Mouse (Mus musculus) cerebral cortex, adult 2 months (tissue): ENCODE data around the gene Rtf2.

ENCODE experiments used
- WGBS: fragments of 180-500 bp; shearing (Covaris S2); methylation state at CpG from one replicate; pipeline ENCODE4 v1.1.7; 2018; 5-methylcytosine and 5-hydroxymethylcytosine counted together

The Rtf2 gene

GRCm38 (mm10) chr2:172439843-172440639, at the start of gene Rtf2:
Rtf2 (plus strand) TSS chr2:172440556.
- 1% methylated on average over 35 of the region's 35 CpGs for WGBS

GRCm38 (mm10) chr2:172392041-172392521, 48.3 kb upstream of the Rtf2 start:
- WGBS = 35% methylated on average over 10 of the region's 10 CpGs

DNA sequence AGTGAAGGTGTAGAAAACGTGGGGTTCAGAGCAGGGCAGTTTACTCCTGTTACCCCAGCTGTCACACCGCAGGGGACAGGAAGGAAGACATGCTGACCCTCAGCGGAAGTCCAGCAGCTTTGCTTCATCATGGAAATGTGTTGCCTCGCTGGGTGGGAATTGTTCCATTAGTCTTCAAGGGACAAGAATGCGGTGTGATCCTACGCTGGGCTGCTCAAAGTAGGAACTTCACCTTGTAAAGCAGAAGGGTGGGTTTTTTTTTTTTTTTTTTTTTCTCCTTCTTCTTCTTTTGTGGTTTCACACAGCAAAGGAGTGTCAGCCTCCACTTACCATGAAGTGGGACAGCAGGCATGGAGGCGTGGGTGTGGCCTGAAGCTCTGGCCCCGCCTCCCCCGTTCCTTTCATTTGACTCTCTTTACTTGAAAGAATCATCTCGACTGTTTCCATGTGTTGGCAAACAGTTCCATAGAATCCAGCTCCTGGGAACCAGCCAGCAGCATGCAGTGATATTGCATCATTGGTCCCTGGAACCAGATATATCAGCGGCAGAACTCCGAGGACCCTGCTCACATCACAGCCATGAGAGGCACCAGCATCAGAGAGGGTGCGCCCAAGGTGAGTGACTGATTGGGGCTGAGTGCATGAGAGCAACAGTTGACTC, 46.8 kb upstream of the Rtf2 start, which contains the start of gene Cass4:
TSS of gene Cass4 (plus strand) at position 404 of the 661 bp plus-strand sequence.
- 46% methylated on average over 13 of the region's 13 CpGs for WGBS

DNA sequence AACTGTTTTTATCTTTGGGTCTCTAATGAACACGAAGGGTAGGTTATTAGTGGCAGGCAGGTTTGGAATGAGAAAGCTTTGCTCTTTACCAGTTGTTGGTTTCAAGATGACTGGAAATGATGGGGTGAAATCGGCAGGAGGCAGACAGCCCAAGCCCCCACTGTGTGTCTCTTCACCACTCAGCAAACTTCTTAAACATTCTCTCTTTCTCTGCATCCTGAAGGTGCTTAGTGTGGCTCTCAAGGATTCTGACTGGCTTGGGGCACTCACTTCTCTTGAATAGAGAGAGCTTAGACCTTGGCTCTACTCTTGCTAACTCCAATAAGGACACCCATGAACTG, 46.3 kb upstream of the Rtf2 start:
- WGBS = 89% methylated on average over 2 of the region's 2 CpGs

DNA sequence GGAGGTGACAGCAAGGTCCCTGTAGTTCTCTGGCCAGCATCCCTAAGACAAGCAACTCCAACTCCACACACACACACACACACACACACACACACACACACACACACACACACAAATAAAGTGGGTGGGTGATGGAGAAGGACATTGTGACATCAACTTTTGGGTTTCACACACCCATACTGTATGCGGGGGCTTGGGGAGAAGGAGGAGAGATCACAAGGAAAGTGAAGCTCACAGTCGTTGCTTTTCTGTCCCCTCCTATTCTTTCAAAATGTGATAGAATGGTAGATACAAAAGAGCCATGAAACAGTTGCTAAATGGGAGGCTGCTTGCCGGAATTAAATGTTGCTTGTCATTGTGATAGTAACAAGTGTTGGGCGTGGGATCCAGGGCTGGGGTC, 45.7 kb upstream of the Rtf2 start:
- WGBS = 80% methylated on average over 4 of the region's 4 CpGs

DNA sequence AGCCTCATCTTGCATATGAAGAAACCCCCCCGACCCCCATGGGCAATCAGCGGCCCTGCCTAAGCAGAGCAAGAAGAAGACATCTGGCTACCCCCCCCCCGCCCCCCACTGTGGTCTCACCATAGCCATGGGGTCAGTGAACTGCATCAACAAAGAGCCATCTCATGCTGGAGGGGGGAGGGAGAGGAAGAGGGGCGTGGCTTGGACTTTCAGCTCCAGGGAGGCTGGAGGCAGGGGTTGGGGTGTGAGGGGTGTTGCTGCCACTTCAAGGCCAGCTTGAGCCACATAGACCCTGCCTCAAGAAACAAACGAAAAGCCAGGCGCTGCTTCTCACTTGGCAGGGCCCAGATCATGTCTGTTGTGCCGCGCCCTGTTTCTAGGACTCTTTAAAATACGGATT, 44.4 kb upstream of the Rtf2 start:
- WGBS = 65% methylated on average over 9 of the region's 9 CpGs

GRCm38 (mm10) chr2:172399901-172400300, 40.5 kb upstream of the Rtf2 start:
- 23% methylated on average over 9 of the region's 9 CpGs for WGBS

DNA sequence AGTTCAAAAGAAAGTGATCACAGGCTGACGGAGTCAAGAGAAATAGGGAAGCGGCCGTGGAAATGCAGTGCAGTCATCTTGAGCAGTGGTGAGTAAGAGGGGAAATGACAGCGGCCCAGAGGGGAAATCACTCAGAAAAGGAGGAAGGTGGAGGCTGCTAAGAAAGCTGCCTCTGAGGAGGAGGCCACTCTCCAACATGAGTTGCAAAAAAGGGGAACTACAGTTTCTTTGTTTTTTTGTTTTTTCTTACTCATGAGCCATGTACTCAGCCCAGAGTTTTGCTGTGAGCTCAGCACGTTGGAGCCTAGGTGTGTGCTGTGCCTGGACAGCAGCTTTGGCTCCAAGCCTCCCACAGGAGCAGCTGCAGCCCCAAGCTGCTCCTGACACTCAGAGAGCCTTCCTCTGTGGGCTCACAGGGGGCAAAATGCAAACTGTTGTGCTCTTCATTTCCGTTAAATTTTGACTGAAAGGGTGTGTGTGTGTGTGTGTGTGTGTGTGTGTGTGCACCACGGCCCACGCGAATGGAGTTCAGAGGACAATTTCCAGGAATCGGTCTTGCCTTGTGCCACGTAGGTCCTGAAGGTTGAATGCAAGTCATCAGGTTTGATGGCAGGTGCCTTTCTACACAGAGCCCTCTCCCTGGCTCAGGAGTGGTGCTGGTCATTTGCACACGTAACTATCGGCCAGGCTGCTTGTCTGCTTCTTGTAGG, 39.1 kb upstream of the Rtf2 start:
- WGBS = 72% methylated on average over 13 of the region's 13 CpGs

GRCm38 (mm10) chr2:172404239-172404638, 36.1 kb upstream of the Rtf2 start:
- 63% methylated on average over 7 of the region's 7 CpGs for WGBS

DNA sequence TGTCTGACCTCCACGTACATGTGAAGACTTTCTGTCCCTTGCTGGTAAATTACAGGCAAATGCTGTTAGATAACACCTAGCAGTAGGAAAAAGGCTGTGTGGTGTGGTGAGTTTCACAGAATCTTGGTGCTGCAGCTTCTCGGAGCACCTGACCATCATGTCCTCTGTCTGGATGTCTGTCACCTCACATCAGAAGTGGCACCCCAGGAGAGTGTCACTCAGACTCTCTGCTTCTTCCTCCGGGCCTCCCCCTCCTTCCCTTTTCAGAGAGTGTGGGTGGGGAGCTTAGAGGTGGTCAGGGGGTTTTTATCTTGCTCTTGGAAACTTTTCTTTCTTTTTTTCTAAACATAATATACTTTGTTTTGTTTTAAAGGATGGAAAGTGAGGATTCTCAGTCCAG, 35.3 kb upstream of the Rtf2 start:
- WGBS = 85% methylated on average over 3 of the region's 3 CpGs

GRCm38 (mm10) chr2:172406173-172406572, 34.2 kb upstream of the Rtf2 start:
- WGBS = 83% methylated on average over 4 of the region's 4 CpGs

- WGBS = 87% methylated on average over 2 of the region's 2 CpGs
These were observed 32.9 kb upstream of the Rtf2 start for GRCm38 (mm10) chr2:172407499-172407898.

DNA sequence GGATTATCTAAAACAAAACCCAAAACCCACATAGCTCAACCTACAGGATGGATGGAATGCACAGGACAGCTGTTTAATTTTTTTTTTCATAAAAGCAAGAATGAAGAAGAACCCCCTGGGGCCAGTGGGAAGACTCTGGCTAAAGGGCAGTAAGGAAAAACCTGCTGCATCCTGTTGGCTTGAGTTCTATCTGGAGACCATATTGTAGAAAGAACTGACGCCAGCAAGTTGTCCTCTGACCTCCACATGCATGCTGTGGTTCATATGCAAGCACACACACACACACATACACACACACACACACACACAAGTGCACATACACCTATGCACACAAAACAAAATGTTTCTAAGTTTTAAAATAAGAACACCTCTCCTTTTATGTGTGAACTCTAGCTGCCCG, 29.7 kb upstream of the Rtf2 start:
- WGBS = 75% methylated on average over 2 of the region's 2 CpGs

DNA sequence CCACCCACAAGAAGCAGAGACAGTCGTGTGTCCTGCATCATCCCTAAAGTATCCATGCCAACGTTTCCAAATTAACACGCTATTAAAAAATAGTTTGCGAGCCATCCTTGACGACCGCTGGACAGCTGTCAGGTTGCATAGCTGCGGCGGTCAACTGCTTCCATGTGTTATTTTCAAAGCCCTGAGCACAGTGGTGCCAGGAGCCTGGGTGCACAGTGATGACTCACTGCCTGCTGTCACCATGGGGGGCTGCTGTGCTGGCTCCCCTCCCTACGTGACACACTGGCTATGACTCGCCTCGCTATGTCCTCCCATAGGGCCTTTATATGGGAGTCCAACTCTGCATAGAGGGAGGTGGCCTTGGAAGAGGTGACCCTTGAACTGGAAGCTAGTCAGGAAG, 29.3 kb upstream of the Rtf2 start:
- 56% methylated on average over 11 of the region's 11 CpGs for WGBS

- 19% methylated on average over 9 of the region's 9 CpGs for WGBS
These were observed 27.9 kb upstream of the Rtf2 start for GRCm38 (mm10) chr2:172412454-172412853.

GRCm38 (mm10) chr2:172413273-172413672, 27.1 kb upstream of the Rtf2 start:
- WGBS = 65% methylated on average over 4 of the region's 4 CpGs

DNA sequence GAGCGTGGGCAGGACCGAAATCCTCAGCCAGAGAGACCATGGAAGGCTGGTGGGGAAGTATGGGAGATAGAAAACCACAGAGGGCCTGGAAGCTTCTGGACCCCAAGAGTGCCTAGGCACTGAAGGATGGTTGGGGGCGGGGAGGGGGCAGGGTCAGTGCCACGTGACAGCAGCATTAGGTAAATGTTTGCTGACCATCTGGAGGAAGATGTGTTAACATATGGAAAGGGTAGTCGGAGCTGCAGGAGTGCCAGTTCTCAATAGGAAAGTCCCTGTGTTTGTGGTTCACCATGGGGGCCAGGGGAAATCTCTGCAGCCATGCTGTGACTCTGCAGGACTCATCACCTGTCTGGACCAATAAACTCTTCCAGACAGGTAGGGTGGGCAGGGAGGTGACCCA, 26.5 kb upstream of the Rtf2 start:
- WGBS = 51% methylated on average over 5 of the region's 5 CpGs

GRCm38 (mm10) chr2:172416218-172416617, 24.1 kb upstream of the Rtf2 start:
- WGBS = 71% methylated on average over 12 of the region's 12 CpGs

DNA sequence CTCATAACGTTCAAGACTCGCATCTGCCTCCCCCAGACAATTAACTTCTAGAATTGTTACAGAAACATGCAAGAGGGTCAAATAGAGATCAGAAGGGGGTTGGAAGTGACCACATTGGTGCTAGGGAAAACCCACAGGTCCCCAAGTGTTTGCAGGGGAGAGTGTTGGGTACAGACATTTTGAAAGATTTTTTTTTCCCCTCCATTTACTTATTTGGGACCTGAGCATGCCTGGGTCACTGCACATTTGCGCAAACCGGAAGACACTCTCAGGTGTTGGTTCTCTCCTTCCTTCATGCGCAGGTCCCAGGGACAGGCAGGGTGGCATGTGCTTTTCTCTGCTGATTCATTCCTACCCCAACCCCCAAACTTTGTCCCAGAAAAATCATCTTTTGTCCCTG, 23.5 kb upstream of the Rtf2 start:
- WGBS = 89% methylated on average over 5 of the region's 5 CpGs

GRCm38 (mm10) chr2:172418208-172418607, 22.1 kb upstream of the Rtf2 start:
- 88% methylated on average over 5 of the region's 5 CpGs for WGBS

GRCm38 (mm10) chr2:172430609-172431008, 9.7 kb upstream of the Rtf2 start:
- 61% methylated on average over 1 of the region's 1 CpGs for WGBS

- WGBS = 59% methylated on average over 5 of the region's 5 CpGs
These were observed 6.6 kb upstream of the Rtf2 start for GRCm38 (mm10) chr2:172433746-172434145.
